ENCODE assay signal across 9 mouse cellular contexts in genomic region chr10:79927324-79928029, GRCm38 (mm10). TPM values are rescaled to one million over a fixed set of nuclear protein-coding genes. Genes with fewer than 3 reads are reported as not detected.
DNase-seq lines count a peak whose midpoint lies in the region; ATAC-seq lines count a peak whose summit lies in the region.
"Had no signal": no experiment of that assay in that cellular context is flagged by ENCODE, and none has a peak within 500 bp of the region (broad histone marks: within the 10 kb centered on the region; RNA-seq: fewer than 3 reads in every experiment).

No protein-coding gene starts in this region.

- no peaks in the 10 kb centered on the region for H3K9me3 ChIP-seq in forebrain, embryonic 10.5 days
- H3K9me3 ChIP-seq in hindbrain, embryonic 12.5 days (replicated peaks): no peaks in the 10 kb centered on the region

- under 1% methylated on average over 54 of the region's 54 CpGs for WGBS in forebrain, embryonic 10.5 days
- WGBS in hindbrain, embryonic 12.5 days: under 1% methylated on average over 54 of the region's 54 CpGs

- peak; percentile 54 for DNase-seq in cerebellum, adult 11 months
- peak; percentile 54 for DNase-seq in T-cell, adult 2 months (ENCODE audit: low spot score)
- DNase-seq in forebrain, embryonic 10.5 days (ENCODE audit: extremely low spot score, low spot score): peak; percentile 69
- DNase-seq in left cerebral cortex, postnatal 4 days: peak; percentile 51
- peak; percentile 69 for DNase-seq in mesoderm, embryonic 11.5 days (ENCODE audit: low read depth, low spot score)
- DNase-seq in spleen, postnatal 10 days (ENCODE audit: low spot score in 2 of 2): peak; percentile 71 to 73

- H3K4me2 ChIP-seq in hindbrain, embryonic 12.5 days (replicated peaks): peak overlapping the region; percentile 84

- H3K4me1 ChIP-seq in forebrain, embryonic 10.5 days: peaks cover 67% of the 10 kb centered on the region
- peaks cover 45% of the 10 kb centered on the region for H3K4me1 ChIP-seq in hindbrain, embryonic 12.5 days

- intact Hi-C loops in left cerebral cortex, postnatal 4 days (cut with DNase I): loop anchor here (10.0 kb wide), 1 partner anchor 93 kb away; no protein-coding TSS in a partner anchor

- H3K4me3 ChIP-seq in forebrain, embryonic 10.5 days: peak overlapping the region; percentile 98
- peak overlapping the region; percentile 89 for H3K4me3 ChIP-seq in hindbrain, embryonic 12.5 days

- H3K27ac ChIP-seq in forebrain, embryonic 10.5 days: peak overlapping the region; percentile 95
- H3K27ac ChIP-seq in hindbrain, embryonic 12.5 days: peak overlapping the region; percentile 96

- ATAC-seq in cerebellum, adult (ENCODE audit: insufficient number of reproducible peaks, low FRiP score, low TSS enrichment): no peak
- peak; percentile 36 for ATAC-seq in hindbrain, embryonic 12.5 days (ENCODE audit: low FRiP score)

- H3K9ac ChIP-seq in hindbrain, embryonic 12.5 days: peak overlapping the region; percentile 95

- H3K27me3 ChIP-seq in forebrain, embryonic 10.5 days (ENCODE audit: poor library complexity, severe bottlenecking): peaks cover 28% of the 10 kb centered on the region
- peaks cover 18% of the 10 kb centered on the region for H3K27me3 ChIP-seq in hindbrain, embryonic 12.5 days

- peaks cover 23% of the 10 kb centered on the region for H3K36me3 ChIP-seq in forebrain, embryonic 10.5 days (replicated peaks)
- peaks cover 18% of the 10 kb centered on the region for H3K36me3 ChIP-seq in hindbrain, embryonic 12.5 days

RNA-seq across cellular contexts. Expression of gene Arid3a, which starts 0.6 kb away (rescaled TPM):
- polyA plus RNA-seq in forebrain, embryonic 10.5 days (2016; fragmentation: Nextera tagmentation; extraction: Ambion mirVana): 12.5 and 13.0 TPM in 2 replicates
- 4.7 and 5.3 TPM in 2 replicates for polyA plus RNA-seq in hindbrain, embryonic 12.5 days (2016; fragmentation: Nextera tagmentation; extraction: Ambion mirVana)
- 1 to 10 TPM; 6.3 to 9.5 TPM for total RNA-seq in left cerebral cortex, postnatal 4 days (2021)

RNA-seq across cellular contexts. Expression of gene R3hdm4, which starts 6.5 kb away (rescaled TPM):
- 112 and 116 TPM in 2 replicates for polyA plus RNA-seq in forebrain, embryonic 10.5 days (2016; fragmentation: Nextera tagmentation; extraction: Ambion mirVana)
- 173 and 184 TPM in 2 replicates for polyA plus RNA-seq in hindbrain, embryonic 12.5 days (2016; fragmentation: Nextera tagmentation; extraction: Ambion mirVana)
- 100 to 1,000 TPM; 307 to 309 TPM for total RNA-seq in left cerebral cortex, postnatal 4 days (2021)

RNA-seq across cellular contexts. Expression of gene Kiss1r, which starts 10.7 kb away (rescaled TPM):
- polyA plus RNA-seq in forebrain, embryonic 10.5 days (2016; fragmentation: Nextera tagmentation; extraction: Ambion mirVana): 0.28 and 0.48 TPM in 2 replicates
- polyA plus RNA-seq in hindbrain, embryonic 12.5 days (2016; fragmentation: Nextera tagmentation; extraction: Ambion mirVana): 1.2 and 1.6 TPM in 2 replicates
- 1 to 10 TPM; 5.0 to 6.8 TPM for total RNA-seq in left cerebral cortex, postnatal 4 days (2021)

RNA-seq across cellular contexts. Expression of gene Gm26602, which starts 16.8 kb away (rescaled TPM):
- 1.9 TPM in 1 of 2 replicates, not detected in the other for polyA plus RNA-seq in forebrain, embryonic 10.5 days (2016; fragmentation: Nextera tagmentation; extraction: Ambion mirVana)
- polyA plus RNA-seq in hindbrain, embryonic 12.5 days (2016; fragmentation: Nextera tagmentation; extraction: Ambion mirVana): 25.5 and 54.9 TPM in 2 replicates
- not detected for total RNA-seq in left cerebral cortex, postnatal 4 days (2021)
- polyA plus RNA-seq: large intestine, adult 2 months had no signal

RNA-seq across cellular contexts. Expression of gene Med16, which starts 18.8 kb away (rescaled TPM):
- 61.8 and 65.7 TPM in 2 replicates for polyA plus RNA-seq in forebrain, embryonic 10.5 days (2016; fragmentation: Nextera tagmentation; extraction: Ambion mirVana)
- polyA plus RNA-seq in hindbrain, embryonic 12.5 days (2016; fragmentation: Nextera tagmentation; extraction: Ambion mirVana): 63.3 and 70.0 TPM in 2 replicates
- total RNA-seq in left cerebral cortex, postnatal 4 days (2021): 10 to 100 TPM; 56.4 to 59.6 TPM
